Mouse (Mus musculus) CH12.LX (cell line): ENCODE results near the gene Wnt4. TPM values are rescaled to one million over a fixed set of nuclear protein-coding genes. Genes with fewer than 3 reads are reported as not detected.

Experiments
- DNase-seq: peaks from one replicate; pipeline ENCODE4 v3.0.0-alpha.2; 2013; ENCODE audit errors: extremely low read depth
- H3K27ac ChIP-seq: 2 replicates; pipeline ENCODE4 v1.5.1; 2012; ENCODE audit warnings: low read depth, mild to moderate bottlenecking, control low read depth, moderate library complexity; ENCODE audit not compliant: insufficient read depth
- H3K27me3 ChIP-seq: replicated peaks from 2 replicates; pipeline ENCODE3; 2012; ENCODE audit warnings: inconsistent platforms
- H3K36me3 ChIP-seq, 2 experiments: replicated peaks in 1 of 2; 2 replicates each; pipeline versions ENCODE3 to v1.6.1; 2012; ENCODE audit warnings: inconsistent platforms in 1 of 2, low read length in 1 of 2, mild to moderate bottlenecking in 1 of 2, mixed read lengths in 1 of 2, moderate library complexity in 1 of 2; ENCODE audit not compliant: control insufficient read depth in 1 of 2, insufficient read depth in 1 of 2
- H3K4me1 ChIP-seq, 2 experiments: 2 replicates each; pipeline ENCODE4 v1.6.1; 2012; ENCODE audit warnings: inconsistent platforms in 1 of 2, moderate library complexity in 1 of 2; ENCODE audit not compliant: insufficient read depth in 2 of 2, control insufficient read depth in 1 of 2
- H3K4me2 ChIP-seq: 2 replicates; pipeline ENCODE4 v1.6.1; 2012; ENCODE audit warnings: low read depth, mild to moderate bottlenecking, control low read depth; ENCODE audit not compliant: poor library complexity, insufficient read depth, severe bottlenecking
- H3K4me3 ChIP-seq, 3 experiments: fragments of 150-350 bp in 1 of 3; sonication (generic) in 1 of 3; replicated peaks in 1 of 3; 2 replicates each; pipeline versions ENCODE3 to v1.5.1; 2011 to 2012; ENCODE audit warnings: low read depth in 2 of 3, low read length in 2 of 3, mild to moderate bottlenecking in 2 of 3, moderate library complexity in 2 of 3, control low read depth in 1 of 3, improper control_type of control experiment in 1 of 3, inconsistent platforms in 1 of 3, mixed read lengths in 1 of 3; ENCODE audit not compliant: poor library complexity in 1 of 3
- H3K79me2 ChIP-seq: replicated peaks from 2 replicates; pipeline ENCODE4 v1.6.1; 2012; ENCODE audit warnings: mild to moderate bottlenecking, moderate library complexity; ENCODE audit not compliant: control insufficient read depth, poor library complexity, insufficient read depth, severe bottlenecking; ENCODE audit errors: extremely low read depth
- H3K9ac ChIP-seq: 2 replicates; pipeline ENCODE4 v1.6.1; 2012; ENCODE audit warnings: low read depth, mild to moderate bottlenecking, control low read depth, moderate library complexity; ENCODE audit not compliant: insufficient read depth
- H3K9me3 ChIP-seq: replicated peaks from 2 replicates; pipeline ENCODE3; 2012; ENCODE audit warnings: low read length, inconsistent platforms, mixed read lengths
- BHLHE40 ChIP-seq: IDR thresholded peaks from 2 replicates; pipeline ENCODE4 v1.6.1; 2011; ENCODE audit warnings: mild to moderate bottlenecking, low read depth, low read length, improper control_type of control experiment
- CHD1 ChIP-seq: IDR thresholded peaks from 2 replicates; pipeline ENCODE4 v1.6.1; 2012; ENCODE audit warnings: low read depth, low read length, improper control_type of control experiment, inconsistent platforms
- CHD2 ChIP-seq: IDR thresholded peaks from 2 replicates; pipeline ENCODE4 v1.6.1; 2011; ENCODE audit warnings: low read length, improper control_type of control experiment
- E2F4 ChIP-seq: IDR thresholded peaks from 2 replicates; pipeline ENCODE4 v1.6.1; 2011; ENCODE audit warnings: low read depth, low read length, improper control_type of control experiment; ENCODE audit not compliant: insufficient replicate concordance
- ELF1 ChIP-seq: IDR thresholded peaks from 2 replicates; pipeline ENCODE4 v1.6.1; 2014; ENCODE audit warnings: low read depth, mild to moderate bottlenecking, inconsistent platforms, low read length, improper control_type of control experiment
- EP300 ChIP-seq: IDR thresholded peaks from 2 replicates; pipeline ENCODE4 v1.6.1; 2011; ENCODE audit warnings: low read length, improper control_type of control experiment
- ETS1 ChIP-seq: conservative IDR thresholded peaks from 2 replicates; pipeline ENCODE4 v1.6.1; 2012; ENCODE audit warnings: low read depth, mild to moderate bottlenecking, inconsistent platforms, low read length, improper control_type of control experiment, moderate library complexity
- GABPA ChIP-seq: IDR thresholded peaks from 2 replicates; pipeline ENCODE4 v1.6.1; 2012; ENCODE audit warnings: low read depth, low read length, improper control_type of control experiment, inconsistent platforms; ENCODE audit not compliant: insufficient replicate concordance
- JUN ChIP-seq: IDR thresholded peaks from 2 replicates; pipeline ENCODE4 v1.6.1; 2011; ENCODE audit warnings: low read depth, mild to moderate bottlenecking, low read length, improper control_type of control experiment, moderate library complexity; ENCODE audit not compliant: insufficient read depth
- JUND ChIP-seq: conservative IDR thresholded peaks from 2 replicates; pipeline ENCODE4 v1.6.1; 2011; ENCODE audit warnings: low read depth, low read length, improper control_type of control experiment
- KAT2A ChIP-seq: IDR thresholded peaks from 2 replicates; pipeline ENCODE4 v1.6.1; 2012; ENCODE audit warnings: low read length, improper control_type of control experiment, inconsistent platforms; ENCODE audit not compliant: insufficient replicate concordance
- MAX ChIP-seq: IDR thresholded peaks from 2 replicates; pipeline ENCODE4 v1.6.1; 2011; ENCODE audit warnings: low read length, improper control_type of control experiment
- MAZ ChIP-seq: IDR thresholded peaks from 2 replicates; pipeline ENCODE4 v1.6.1; 2012; ENCODE audit warnings: low read depth, mild to moderate bottlenecking, inconsistent platforms, low read length, improper control_type of control experiment, moderate library complexity
- MYC ChIP-seq: IDR thresholded peaks from 2 replicates; pipeline ENCODE4 v1.6.1; 2011; ENCODE audit warnings: low read depth, mild to moderate bottlenecking, improper control_type of control experiment, low read length
- NRF1 ChIP-seq: IDR thresholded peaks from 2 replicates; pipeline ENCODE4 v1.6.1; 2014; ENCODE audit warnings: low read depth, mild to moderate bottlenecking, inconsistent platforms, low read length, improper control_type of control experiment, moderate library complexity
- PAX5 ChIP-seq: IDR thresholded peaks from 2 replicates; pipeline ENCODE4 v1.6.1; 2012; ENCODE audit warnings: low read length, inconsistent platforms, mixed read lengths
- POLR2A ChIP-seq: IDR thresholded peaks from 2 replicates; pipeline ENCODE4 v1.6.1; 2011; ENCODE audit warnings: low read depth, mild to moderate bottlenecking, improper control_type of control experiment, low read length
- POLR2AphosphoS2 ChIP-seq: IDR thresholded peaks from 2 replicates; pipeline ENCODE4 v1.6.1; 2011; ENCODE audit warnings: low read depth, low read length, improper control_type of control experiment
- RAD21 ChIP-seq: IDR thresholded peaks from 2 replicates; pipeline ENCODE4 v1.6.1; 2011; ENCODE audit warnings: low read depth, mild to moderate bottlenecking, low read length, improper control_type of control experiment, moderate library complexity
- SMC3 ChIP-seq: IDR thresholded peaks from 2 replicates; pipeline ENCODE4 v1.6.1; 2011; ENCODE audit warnings: low read depth, low read length, improper control_type of control experiment
- TBP ChIP-seq: conservative IDR thresholded peaks from 2 replicates; pipeline ENCODE4 v1.6.1; 2011; ENCODE audit warnings: low read depth, low read length, improper control_type of control experiment
- TCF12 ChIP-seq: IDR thresholded peaks from 2 replicates; pipeline ENCODE4 v1.6.1; 2014; ENCODE audit warnings: low read depth, mild to moderate bottlenecking, inconsistent platforms, low read length, improper control_type of control experiment
- UBTF ChIP-seq: IDR thresholded peaks from 2 replicates; pipeline ENCODE4 v1.6.1; 2012; ENCODE audit warnings: low read depth, mild to moderate bottlenecking, inconsistent platforms, low read length, improper control_type of control experiment, moderate library complexity
- USF1 ChIP-seq: IDR thresholded peaks from 2 replicates; pipeline ENCODE4 v1.6.1; 2014; ENCODE audit warnings: low read depth, mild to moderate bottlenecking, inconsistent platforms, low read length, improper control_type of control experiment
- USF2 ChIP-seq: conservative IDR thresholded peaks from 2 replicates; pipeline ENCODE4 v1.6.1; 2011; ENCODE audit warnings: low read depth, low read length, improper control_type of control experiment
- ZMIZ1 ChIP-seq: IDR thresholded peaks from 2 replicates; pipeline ENCODE4 v1.6.1; 2012; ENCODE audit warnings: low read depth, mild to moderate bottlenecking, inconsistent platforms, low read length, improper control_type of control experiment
- ZNF384 ChIP-seq: IDR thresholded peaks from 2 replicates; pipeline ENCODE4 v1.6.1; 2012; ENCODE audit warnings: low read depth, low read length, improper control_type of control experiment, inconsistent platforms
- dilution Hi-C: fragments of 300-500 bp; cut with MboI; formaldehyde crosslinking; loops from 2 replicates; pipeline ENCODE4 v1.14.3; 2020; ENCODE audit warnings: low sequenced_read_pairs; ENCODE audit not compliant: extremely low pct_unique_long_range_greater_than_20kb, extremely low pct_ligation_motif_present
- in situ Hi-C: fragments of 300-500 bp; cut with MboI; formaldehyde crosslinking; loops from 3 replicates; pipeline ENCODE4 v1.14.3; 2019; ENCODE audit warnings: low sequenced_read_pairs, low pct_ligation_motif_present, low pct_unique_long_range_greater_than_20kb, mixed read lengths
- polyA plus RNA-seq: library from polyadenylated mRNA; unstranded; fragments of >175 nt; gene quantifications from 2 replicates; pipeline ENCODE4 v1.2.1, GENCODE M21; 2012; ENCODE audit warnings: low read depth; ENCODE audit not compliant: insufficient read length
- total RNA-seq, 2 experiments: library from RNA; depleted of rRNA; stranded (reverse); fragments of 300-350 nt in 1 of 2; fragments of >200 nt in 1 of 2; gene quantifications; 2 replicates each; pipeline ENCODE4 v1.2.3; 2012 to 2014

The Wnt4 gene
- total and polyA plus RNA-seq, 3 experiments: not detected

DNA sequence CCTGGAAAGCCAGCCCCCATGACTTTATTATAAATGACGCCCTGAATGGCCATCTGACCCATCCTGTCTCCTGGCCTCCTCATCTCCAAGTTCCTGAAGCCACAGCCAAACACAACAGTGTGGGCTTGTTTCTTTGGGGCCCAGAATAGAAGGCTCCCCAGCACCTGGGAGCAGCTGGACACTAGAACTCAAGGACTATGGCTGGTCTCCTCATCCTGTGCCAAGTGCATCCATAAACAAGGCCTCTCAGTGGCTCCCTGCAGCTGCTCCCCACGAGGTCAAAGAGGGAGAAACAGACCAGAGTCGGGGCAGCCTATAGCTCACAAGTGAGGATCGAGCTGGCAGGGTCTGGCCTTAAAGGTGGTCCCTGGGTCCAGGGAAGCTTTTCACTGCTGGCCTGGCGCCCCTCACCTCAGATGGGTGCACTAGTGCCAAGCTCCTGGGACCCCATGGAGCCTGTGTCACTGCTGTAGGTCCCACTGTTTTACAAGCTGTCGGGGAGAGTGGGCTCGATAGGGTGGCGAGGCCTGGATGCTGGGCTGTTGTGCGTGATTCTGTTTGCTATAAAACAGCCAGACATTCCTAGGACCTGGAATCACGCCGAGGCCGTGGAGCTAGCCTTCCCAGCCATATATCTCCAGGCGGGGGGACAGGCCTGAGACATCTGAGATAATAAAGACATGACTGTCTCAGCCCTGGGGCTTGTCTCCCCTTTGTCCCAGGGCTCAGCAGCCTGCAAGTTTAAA is 28.7 kb downstream of the Wnt4 start:
- no peaks in the 10 kb centered on the region for H3K4me1 ChIP-seq
- dilution Hi-C loops (no loop called here), in situ Hi-C loops (no loop called here)
- no peaks in the 10 kb centered on the region for H3K9me3 ChIP-seq
- no peak overlapping the region for H3K4me3 ChIP-seq
- peaks cover 14 to 74% of the 10 kb centered on the region in 2 experiments for H3K36me3 ChIP-seq
- no peaks in the 10 kb centered on the region for H3K79me2 ChIP-seq
- no peak overlapping the region for H3K27ac ChIP-seq
- no peaks in the 10 kb centered on the region for H3K27me3 ChIP-seq
- no peak overlapping the region for H3K9ac ChIP-seq
- no peak for DNase-seq
- H3K4me2 ChIP-seq: no peak overlapping the region
- TF ChIP-seq POLR2AphosphoS2 (no peak), MYC (no peak), MAX (no peak), RAD21 (no peak), ZMIZ1 (no peak), E2F4 (no peak), PAX5 (no peak), USF2 (no peak), CHD1 (no peak), JUN (no peak), KAT2A (no peak), TBP (no peak), TCF12 (no peak), SMC3 (no peak), ZNF384 (no peak), BHLHE40 (no peak), UBTF (no peak), EP300 (no peak)

DNA sequence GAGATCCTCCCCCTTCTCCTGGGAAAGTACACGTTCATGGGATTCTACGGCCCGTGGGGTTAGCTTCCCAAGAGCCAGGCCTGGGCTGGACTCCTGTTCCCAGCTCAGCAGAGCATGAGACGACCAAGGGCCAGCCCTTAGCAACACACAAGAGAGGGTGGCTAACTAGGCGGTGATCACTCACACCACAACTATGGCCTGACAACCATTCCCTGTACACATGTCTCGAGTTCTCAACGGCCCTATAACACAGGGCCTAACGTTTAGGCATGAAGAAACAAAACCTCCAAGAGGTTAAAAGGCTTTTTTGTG is 29.2 kb downstream of the Wnt4 start:
- no peak overlapping the region for H3K27ac ChIP-seq
- H3K36me3 ChIP-seq: peaks cover 17 to 75% of the 10 kb centered on the region in 2 experiments
- no peaks in the 10 kb centered on the region for H3K9me3 ChIP-seq
- H3K9ac ChIP-seq: no peak overlapping the region
- H3K4me1 ChIP-seq: no peaks in the 10 kb centered on the region
- H3K4me3 ChIP-seq: no peak overlapping the region
- TF ChIP-seq TBP (no peak), POLR2A (no peak), USF1 (no peak), NRF1 (no peak), ELF1 (no peak), JUND (no peak), MAX (no peak), KAT2A (no peak), SMC3 (no peak), CHD2 (no peak), MAZ (no peak), GABPA (no peak), MYC (no peak), ETS1 (no peak)
- H3K27me3 ChIP-seq: no peaks in the 10 kb centered on the region
- no peak overlapping the region for H3K4me2 ChIP-seq
- in situ Hi-C loops (no loop called here), dilution Hi-C loops (no loop called here)
- no peak for DNase-seq
- no peaks in the 10 kb centered on the region for H3K79me2 ChIP-seq
